Mouse (Mus musculus) midbrain, embryonic 16.5 days (tissue): ENCODE data around the gene Ajuba. TPM values are rescaled to one million over a fixed set of nuclear protein-coding genes. Genes with fewer than 3 reads are reported as not detected.

Source experiments
- ATAC-seq: fragments of 200-750 bp; cut with Nextera tagmentation; 2 replicates; pipeline ENCODE4 v1.8.0; 2017; ENCODE audit warnings: moderate TSS enrichment
- H3K27ac ChIP-seq: fragments of 300-500 bp; sonication (generic); 2 replicates; pipeline ENCODE4 v1.5.1; 2014; ENCODE audit warnings: mild to moderate bottlenecking, low read length, mixed read lengths
- H3K27me3 ChIP-seq: fragments of 300-500 bp; sonication (generic); 2 replicates; pipeline ENCODE4 v1.6.1; 2014; ENCODE audit warnings: low read depth, low read length, mixed read lengths; ENCODE audit not compliant: control insufficient read depth, insufficient read depth
- H3K36me3 ChIP-seq: fragments of 300-500 bp; sonication (generic); 2 replicates; pipeline ENCODE4 v1.6.1; 2014; ENCODE audit warnings: mild to moderate bottlenecking, low read length, moderate library complexity, mixed read lengths; ENCODE audit not compliant: control insufficient read depth, insufficient read depth
- H3K4me1 ChIP-seq: fragments of 300-500 bp; sonication (generic); 2 replicates; pipeline ENCODE4 v1.6.1; 2014; ENCODE audit warnings: mild to moderate bottlenecking, low read length, mixed read lengths; ENCODE audit not compliant: control insufficient read depth, insufficient read depth
- H3K4me2 ChIP-seq: fragments of 300-500 bp; sonication (generic); 2 replicates; pipeline ENCODE4 v1.6.1; 2014; ENCODE audit warnings: mild to moderate bottlenecking, low read length, mixed read lengths
- H3K4me3 ChIP-seq: fragments of 300-500 bp; sonication (generic); 2 replicates; pipeline ENCODE4 v1.5.1; 2014; ENCODE audit warnings: low read depth, mild to moderate bottlenecking, low read length, moderate library complexity, mixed read lengths
- H3K9ac ChIP-seq: fragments of 300-500 bp; sonication (generic); 2 replicates; pipeline ENCODE4 v1.6.1; 2014; ENCODE audit warnings: low read depth, low read length, mixed read lengths
- H3K9me3 ChIP-seq: fragments of 300-500 bp; sonication (generic); replicated peaks from 2 replicates; pipeline ENCODE4 v1.6.1; 2014; ENCODE audit warnings: mild to moderate bottlenecking, low read length, mixed read lengths; ENCODE audit not compliant: control insufficient read depth, poor library complexity, severe bottlenecking
- WGBS: fragments of 180-500 bp; shearing (Covaris S2); extraction: QIAGEN DNeasy Blood & Tissue Kit; methylation state at CpG from one replicate; pipeline ENCODE4 v1.1.7; 2014; 5-methylcytosine and 5-hydroxymethylcytosine counted together
- polyA plus RNA-seq: library from polyadenylated mRNA; unstranded; fragments of >200 nt; fragmentation: Nextera tagmentation; extraction: Ambion mirVana; gene quantifications from 2 replicates; pipeline ENCODE4 v1.2.1, GENCODE M21; 2015

The Ajuba gene
- polyA plus RNA-seq, 1 experiment from 2014 or later, result 4.6 TPM

- peaks cover 7% of the 10 kb centered on the region; the same call in 1 of the 2 replicates for H3K36me3 ChIP-seq
- H3K27ac ChIP-seq, result no peak overlapping the region
- H3K9ac ChIP-seq, result no peak overlapping the region
- no peaks in the 10 kb centered on the region for H3K4me1 ChIP-seq
- ATAC-seq, result no peak
- no peak overlapping the region for H3K4me2 ChIP-seq
- 78% methylated on average over 6 of the region's 6 CpGs for WGBS
- H3K27me3 ChIP-seq, result no peaks in the 10 kb centered on the region
- H3K4me3 ChIP-seq, result no peak overlapping the region
- no peaks in the 10 kb centered on the region for H3K9me3 ChIP-seq
These were observed 33.3 kb upstream of the Ajuba start for GRCm38 (mm10) chr14:54610648-54611047.

GRCm38 (mm10) chr14:54609962-54610361 lies 32.6 kb upstream of the Ajuba start:
- no peak overlapping the region for H3K4me2 ChIP-seq
- peaks cover 4% of the 10 kb centered on the region for H3K4me1 ChIP-seq
- H3K9me3 ChIP-seq, result no peaks in the 10 kb centered on the region
- no peak overlapping the region for H3K9ac ChIP-seq
- no peak for ATAC-seq
- 75% methylated on average over 4 of the region's 4 CpGs for WGBS
- H3K27me3 ChIP-seq, result no peaks in the 10 kb centered on the region
- H3K36me3 ChIP-seq, result peaks cover 6% of the 10 kb centered on the region; the same call in 1 of the 2 replicates
- no peak overlapping the region for H3K4me3 ChIP-seq
- H3K27ac ChIP-seq, result no peak overlapping the region

GRCm38 (mm10) chr14:54609245-54609644 lies 31.9 kb upstream of the Ajuba start:
- H3K4me1 ChIP-seq, result peaks cover 11% of the 10 kb centered on the region
- no peaks in the 10 kb centered on the region for H3K27me3 ChIP-seq
- WGBS, result 76% methylated on average over 4 of the region's 4 CpGs
- H3K9me3 ChIP-seq, result no peaks in the 10 kb centered on the region
- peaks cover 5% of the 10 kb centered on the region; the same call in 1 of the 2 replicates for H3K36me3 ChIP-seq
- no peak overlapping the region for H3K4me3 ChIP-seq
- H3K9ac ChIP-seq, result no peak overlapping the region
- no peak for ATAC-seq
- H3K4me2 ChIP-seq, result no peak overlapping the region
- no peak overlapping the region for H3K27ac ChIP-seq

GRCm38 (mm10) chr14:54607226-54607625 lies 29.9 kb upstream of the Ajuba start:
- ATAC-seq, result no peak
- Histone ChIP-seq H3K36me3 (no peaks in the 10 kb centered on the region; the same call in 1 of the 2 replicates), H3K27me3 (no peaks in the 10 kb centered on the region), H3K4me3 (no peak overlapping the region), H3K27ac (no peak overlapping the region), H3K9ac (no peak overlapping the region), H3K4me1 (peaks cover 21% of the 10 kb centered on the region), H3K9me3 (no peaks in the 10 kb centered on the region), H3K4me2 (no peak overlapping the region)
- WGBS, result 32% methylated on average over 8 of the region's 8 CpGs

GRCm38 (mm10) chr14:54605752-54606321 lies 28.5 kb upstream of the Ajuba start, which contains the start of gene 4931414P19Rik:
TSS of gene 4931414P19Rik (minus strand) at chr14:54605993.
- Histone ChIP-seq H3K36me3 (no peaks in the 10 kb centered on the region), H3K4me1 (peaks cover 23% of the 10 kb centered on the region), H3K27me3 (no peaks in the 10 kb centered on the region), H3K4me3 (peak within 1 kb of the TSS; percentile 52), H3K9ac (peak within 1 kb of the TSS; percentile 69), H3K27ac (peak within 1 kb of the TSS; percentile 79), H3K4me2 (peak within 1 kb of the TSS; percentile 74), H3K9me3 (no peaks in the 10 kb centered on the region)
- 1% methylated on average over 39 of the region's 39 CpGs for WGBS
- ATAC-seq, result peak; percentile 12; the same call in 1 of the 2 replicates

GRCm38 (mm10) chr14:54603686-54604085 lies 26.3 kb upstream of the Ajuba start:
- WGBS, result 85% methylated on average over 8 of the region's 8 CpGs
- H3K36me3 ChIP-seq, result no peaks in the 10 kb centered on the region
- no peak for ATAC-seq
- H3K27ac ChIP-seq, result peak overlapping the region; percentile 96
- H3K4me1 ChIP-seq, result peaks cover 23% of the 10 kb centered on the region
- no peaks in the 10 kb centered on the region for H3K27me3 ChIP-seq
- no peak overlapping the region for H3K9ac ChIP-seq
- H3K4me2 ChIP-seq, result peak overlapping the region; percentile 54
- H3K4me3 ChIP-seq, result peak overlapping the region; percentile 57
- H3K9me3 ChIP-seq, result no peaks in the 10 kb centered on the region

- H3K4me1 ChIP-seq, result peaks cover 23% of the 10 kb centered on the region
- WGBS, result under 1% methylated on average over 46 of the region's 46 CpGs
- H3K4me3 ChIP-seq, result peak overlapping the region; percentile 57
- no peaks in the 10 kb centered on the region for H3K36me3 ChIP-seq
- H3K9me3 ChIP-seq, result no peaks in the 10 kb centered on the region
- peak overlapping the region; percentile 80 for H3K9ac ChIP-seq
- H3K27me3 ChIP-seq, result no peaks in the 10 kb centered on the region
- H3K4me2 ChIP-seq, result peak overlapping the region; percentile 54
- peak; percentile 99 for ATAC-seq
- H3K27ac ChIP-seq, result peak overlapping the region; percentile 96
These were observed 25.8 kb upstream of the Ajuba start for GRCm38 (mm10) chr14:54603038-54603654.

GRCm38 (mm10) chr14:54602613-54603012 lies 25.3 kb upstream of the Ajuba start:
- 31% methylated on average over 4 of the region's 4 CpGs for WGBS
- ATAC-seq, result peak; percentile 32
- H3K27me3 ChIP-seq, result no peaks in the 10 kb centered on the region
- no peaks in the 10 kb centered on the region for H3K36me3 ChIP-seq
- peaks cover 23% of the 10 kb centered on the region for H3K4me1 ChIP-seq
- peak overlapping the region; percentile 57 for H3K4me3 ChIP-seq
- H3K9me3 ChIP-seq, result no peaks in the 10 kb centered on the region
- H3K27ac ChIP-seq, result peak overlapping the region; percentile 96
- H3K4me2 ChIP-seq, result peak overlapping the region; percentile 54
- peak overlapping the region; percentile 80; the same call in 1 of the 2 replicates for H3K9ac ChIP-seq

GRCm38 (mm10) chr14:54601601-54602000 lies 24.2 kb upstream of the Ajuba start:
- H3K36me3 ChIP-seq, result no peaks in the 10 kb centered on the region
- no peak overlapping the region for H3K9ac ChIP-seq
- WGBS, result 78% methylated on average over 2 of the region's 2 CpGs
- no peaks in the 10 kb centered on the region for H3K9me3 ChIP-seq
- no peak overlapping the region for H3K27ac ChIP-seq
- H3K4me3 ChIP-seq, result no peak overlapping the region
- H3K4me1 ChIP-seq, result peaks cover 23% of the 10 kb centered on the region
- no peak for ATAC-seq
- no peak overlapping the region for H3K4me2 ChIP-seq
- no peaks in the 10 kb centered on the region for H3K27me3 ChIP-seq
